Mouse (Mus musculus) myocyte (in vitro differentiated cells): ENCODE data around the gene Cdpf1.

Experiments
- CEBPB ChIP-seq: IDR thresholded peaks from 2 replicates; pipeline ENCODE4 v1.6.1; 2011; ENCODE audit warnings: mild to moderate bottlenecking, moderate library complexity; ENCODE audit not compliant: poor library complexity, insufficient read depth, severe bottlenecking
- E2F4 ChIP-seq: IDR thresholded peaks from one replicate; pipeline ENCODE4 v1.6.1; 2011; ENCODE audit warnings: mild to moderate bottlenecking, control low read depth, moderate library complexity; ENCODE audit not compliant: insufficient read depth
- MAX ChIP-seq: IDR thresholded peaks from one replicate; pipeline ENCODE4 v1.6.1; 2011; ENCODE audit warnings: low read depth, mild to moderate bottlenecking, control low read depth
- MYOD1 ChIP-seq, 3 experiments: IDR thresholded peaks; one replicate each; pipeline ENCODE4 v1.6.1; 2011; ENCODE audit warnings: control low read depth in 2 of 3, low read depth in 2 of 3, mild to moderate bottlenecking in 2 of 3, moderate library complexity in 1 of 3; ENCODE audit not compliant: insufficient read length in 2 of 3, control insufficient read depth in 1 of 3
- MYOG ChIP-seq, 3 experiments: IDR thresholded peaks; one replicate each; pipeline ENCODE4 v1.6.1; 2011; ENCODE audit warnings: control low read depth in 2 of 3, low read depth in 2 of 3, mild to moderate bottlenecking in 2 of 3; ENCODE audit not compliant: insufficient read length in 2 of 3, control insufficient read depth in 1 of 3, insufficient read depth in 1 of 3
- POLR2A ChIP-seq: IDR thresholded peaks from one replicate; pipeline ENCODE4 v1.6.1; 2011; ENCODE audit warnings: low read depth, mild to moderate bottlenecking, control low read depth, moderate library complexity; ENCODE audit not compliant: insufficient read length
- POLR2AphosphoS2 ChIP-seq: IDR thresholded peaks from one replicate; pipeline ENCODE4 v1.6.1; 2011; ENCODE audit warnings: low read depth, control low read depth; ENCODE audit not compliant: insufficient read length
- REST ChIP-seq: IDR thresholded peaks from one replicate; pipeline ENCODE4 v1.6.1; 2011; ENCODE audit warnings: mild to moderate bottlenecking, control low read depth, moderate library complexity; ENCODE audit not compliant: insufficient read depth, insufficient read length
- SRF ChIP-seq: IDR thresholded peaks from one replicate; pipeline ENCODE4 v1.6.1; 2011; ENCODE audit warnings: low read depth; ENCODE audit not compliant: control insufficient read depth, insufficient read length
- TCF12 ChIP-seq: IDR thresholded peaks from one replicate; pipeline ENCODE4 v1.6.1; 2011; ENCODE audit warnings: mild to moderate bottlenecking, control low read depth; ENCODE audit not compliant: poor library complexity, insufficient read depth, severe bottlenecking
- TCF3 ChIP-seq: IDR thresholded peaks from one replicate; pipeline ENCODE4 v1.6.1; 2011; ENCODE audit warnings: low read depth, control low read depth; ENCODE audit not compliant: insufficient read length
- USF1 ChIP-seq: IDR thresholded peaks from one replicate; pipeline ENCODE4 v1.6.1; 2011; ENCODE audit warnings: low read depth, mild to moderate bottlenecking, control low read depth, moderate library complexity

- TF ChIP-seq USF1: no peak
- no peak for TF ChIP-seq MYOD1 (IDR thresholded peaks at IDR 0.05; ENCODE audit: control insufficient read depth in 1 of 3, insufficient read length in 2 of 3, low read depth in 2 of 3)
- no peak for TF ChIP-seq E2F4
- no peak for TF ChIP-seq POLR2A
- TF ChIP-seq MYOG (IDR thresholded peaks at IDR 0.05; ENCODE audit: control insufficient read depth in 1 of 3, insufficient read depth in 1 of 3, insufficient read length in 2 of 3, low read depth in 2 of 3): no peak
- TF ChIP-seq CEBPB: no peak
- TF ChIP-seq TCF12: no peak
- TF ChIP-seq MAX: no peak
- TF ChIP-seq POLR2AphosphoS2: no peak
- no peak for TF ChIP-seq SRF
- TF ChIP-seq REST: no peak
- TF ChIP-seq TCF3: no peak
Observed at GRCm38 (mm10) chr15:85808031-85808430, 3.5 kb downstream of the Cdpf1 start.
